Mouse (Mus musculus): Measurements from ENCODE around the gene Snx5. TPM values are rescaled to one million over a fixed set of nuclear protein-coding genes. Genes with fewer than 3 reads are reported as not detected.
A peak's percentile ranks its signal among the peaks of the same experiment; 100 is the strongest.

Gene Snx5
- polyA plus RNA-seq, 1 experiment from 2014 or later = 130 TPM

DNA sequence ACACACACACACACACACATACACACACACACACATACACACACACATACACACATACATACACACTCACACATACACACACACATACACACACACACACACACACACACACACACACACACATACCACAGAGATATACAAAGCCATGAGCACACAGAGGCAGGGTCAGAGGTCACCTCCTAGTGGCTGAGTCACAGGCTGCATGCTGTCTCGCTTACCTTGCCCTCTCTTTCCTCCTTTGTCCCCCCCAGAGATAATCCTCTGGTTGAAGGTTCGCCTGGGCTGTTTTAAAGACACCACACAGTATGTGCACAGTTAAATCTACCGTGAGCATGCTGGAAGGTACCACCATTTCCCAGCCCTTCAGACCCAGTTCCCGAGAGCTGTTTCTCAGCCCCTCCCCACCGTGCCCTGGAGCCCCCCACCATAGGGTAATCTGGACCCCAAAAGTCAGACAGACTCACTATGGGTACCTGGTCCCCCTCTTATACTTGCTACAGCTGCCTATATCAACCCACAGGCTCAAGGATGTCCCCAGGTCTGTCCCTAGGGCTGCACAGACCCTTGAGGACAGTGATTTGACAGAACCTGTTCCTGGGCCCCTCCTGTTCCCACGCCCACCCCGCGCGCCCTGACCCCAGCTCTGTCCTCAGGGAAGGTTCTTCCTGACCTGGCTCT is 56.1 kb downstream of the Snx5 start:
- Histone ChIP-seq H3K4me2 (replicated peaks) (no peak overlapping the region), H3K4me3 (no peak overlapping the region), H3K9me3 (no peaks in the 10 kb centered on the region), H3K36me3 (no peaks in the 10 kb centered on the region), H3K4me1 (peaks cover 13% of the 10 kb centered on the region; the same call in 1 of the 2 replicates), H3K27ac (no peak overlapping the region; the same call in 1 of the 2 replicates), H3K27me3 (no peaks in the 10 kb centered on the region), H3K9ac (0 out of 2 replicates have a peak overlapping the region, but pooled peaks have one; percentile 4)
- ATAC-seq (ENCODE audit: low FRiP score, low read depth) = no peak
- WGBS = 73% methylated on average over 9 of the region's 9 CpGs

DNA sequence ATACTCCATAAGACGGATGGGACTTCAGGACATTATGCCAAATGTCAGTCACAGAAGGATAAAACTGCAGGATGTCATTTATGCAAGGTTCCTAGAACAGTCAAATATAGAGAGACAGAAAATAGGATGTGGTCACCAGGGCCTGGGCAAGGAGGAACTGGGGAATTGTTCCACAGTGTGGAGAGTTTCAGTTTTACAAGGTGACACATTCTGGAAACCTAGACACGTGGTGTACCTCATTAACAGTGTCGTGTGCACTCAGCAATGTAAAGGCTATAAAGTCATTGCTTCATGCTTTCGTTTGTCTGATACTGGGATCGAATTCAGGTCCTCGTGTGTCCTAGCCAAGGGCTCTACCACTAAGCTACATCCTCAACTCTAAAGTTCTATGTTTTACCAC is 56.9 kb downstream of the Snx5 start:
- 56% methylated on average over 6 of the region's 6 CpGs for WGBS
- ATAC-seq (ENCODE audit: low FRiP score, low read depth) = no peak
- Histone ChIP-seq H3K4me1 (peaks cover 13% of the 10 kb centered on the region; the same call in 1 of the 2 replicates), H3K36me3 (no peaks in the 10 kb centered on the region), H3K4me2 (replicated peaks) (no peak overlapping the region), H3K27me3 (no peaks in the 10 kb centered on the region), H3K9ac (no peak overlapping the region), H3K9me3 (no peaks in the 10 kb centered on the region), H3K4me3 (no peak overlapping the region), H3K27ac (no peak overlapping the region)

DNA sequence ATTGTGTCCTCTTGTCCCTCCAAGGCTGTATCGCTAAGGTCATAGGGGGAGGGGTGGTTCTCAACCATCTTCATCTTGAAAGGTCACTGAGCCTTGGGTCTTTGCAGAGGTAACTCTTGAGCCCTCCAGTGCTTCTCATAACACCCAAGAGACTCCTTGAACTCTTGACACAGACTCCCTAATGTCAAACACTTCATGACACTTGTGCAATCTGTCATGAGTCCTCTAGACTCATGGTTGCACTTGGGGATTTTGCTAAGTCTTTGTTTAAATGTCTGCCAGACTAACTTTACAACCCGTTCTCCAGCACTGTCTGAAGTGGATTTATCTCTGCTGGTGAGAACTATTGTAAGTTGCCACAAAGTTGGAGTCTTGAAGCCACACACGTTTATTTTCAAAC is 61.3 kb downstream of the Snx5 start:
- no peak overlapping the region for H3K9ac ChIP-seq
- H3K27me3 ChIP-seq = no peaks in the 10 kb centered on the region
- H3K4me2 ChIP-seq (replicated peaks) = no peak overlapping the region
- no peaks in the 10 kb centered on the region for H3K9me3 ChIP-seq
- no peak overlapping the region for H3K4me3 ChIP-seq
- H3K4me1 ChIP-seq = peaks cover 3% of the 10 kb centered on the region; the same call in 1 of the 2 replicates
- no peaks in the 10 kb centered on the region for H3K36me3 ChIP-seq
- no peak for ATAC-seq (ENCODE audit: low FRiP score, low read depth)
- no peak overlapping the region for H3K27ac ChIP-seq
- 80% methylated on average over 3 of the region's 3 CpGs for whole genome bisulfite sequencing

DNA sequence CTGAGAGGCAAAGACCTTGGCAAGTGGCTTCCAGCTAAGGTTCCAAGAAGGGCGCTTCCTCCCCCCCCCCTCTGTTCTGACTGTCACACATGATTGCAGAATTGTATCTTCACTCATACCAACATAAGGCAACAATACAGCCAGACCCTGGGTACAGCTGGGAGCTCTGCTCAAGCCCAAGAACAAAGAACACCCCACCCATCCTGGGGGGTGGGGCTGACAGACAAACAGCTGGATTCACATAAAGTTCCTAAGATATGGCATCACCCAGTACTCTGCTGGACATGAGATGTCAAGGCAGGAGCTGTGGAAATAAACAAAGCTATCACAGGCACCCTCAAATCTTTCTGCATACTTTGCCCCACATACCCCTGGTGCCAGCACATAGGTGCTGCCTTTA is 63.3 kb downstream of the Snx5 start:
- no peak overlapping the region for H3K4me3 ChIP-seq
- H3K9me3 ChIP-seq = no peaks in the 10 kb centered on the region
- no peak overlapping the region for H3K9ac ChIP-seq
- H3K4me2 ChIP-seq (replicated peaks) = no peak overlapping the region
- peaks cover 8% of the 10 kb centered on the region; the same call in 1 of the 2 replicates for H3K4me1 ChIP-seq
- WGBS = 87% methylated on average over 1 of the region's 1 CpGs
- no peak overlapping the region for H3K27ac ChIP-seq
- no peaks in the 10 kb centered on the region for H3K36me3 ChIP-seq
- no peaks in the 10 kb centered on the region for H3K27me3 ChIP-seq
- ATAC-seq (ENCODE audit: low FRiP score, low read depth) = no peak

DNA sequence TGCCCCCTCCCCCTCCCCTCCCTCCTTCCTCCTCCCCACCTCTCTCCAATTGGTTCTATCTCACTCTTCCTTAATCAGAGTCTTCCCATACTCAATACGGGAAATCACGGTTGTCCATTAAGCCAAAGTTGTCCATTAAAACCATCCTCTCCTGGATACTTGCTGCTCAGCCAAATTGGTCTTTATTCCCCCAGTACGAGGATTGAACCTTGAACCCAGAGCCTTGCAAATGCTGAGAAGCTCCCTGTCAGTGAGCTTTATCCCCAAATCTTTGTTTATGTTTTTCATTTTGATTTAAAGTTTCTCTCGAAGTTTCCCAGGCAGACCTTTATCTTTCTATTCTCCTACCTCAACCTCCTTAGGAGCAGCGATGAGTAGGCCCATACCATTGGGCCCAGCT is 67.7 kb downstream of the Snx5 start:
- no peak overlapping the region for H3K9ac ChIP-seq
- no peaks in the 10 kb centered on the region for H3K9me3 ChIP-seq
- 89% methylated on average over 5 of the region's 5 CpGs for WGBS
- H3K36me3 ChIP-seq = no peaks in the 10 kb centered on the region
- peaks cover 16% of the 10 kb centered on the region for H3K4me1 ChIP-seq
- H3K4me3 ChIP-seq = no peak overlapping the region
- ATAC-seq (ENCODE audit: low FRiP score, low read depth) = no peak
- no peaks in the 10 kb centered on the region for H3K27me3 ChIP-seq
- no peak overlapping the region for H3K4me2 ChIP-seq (replicated peaks)
- H3K27ac ChIP-seq = peak overlapping the region; percentile 81; the same call in 1 of the 2 replicates

DNA sequence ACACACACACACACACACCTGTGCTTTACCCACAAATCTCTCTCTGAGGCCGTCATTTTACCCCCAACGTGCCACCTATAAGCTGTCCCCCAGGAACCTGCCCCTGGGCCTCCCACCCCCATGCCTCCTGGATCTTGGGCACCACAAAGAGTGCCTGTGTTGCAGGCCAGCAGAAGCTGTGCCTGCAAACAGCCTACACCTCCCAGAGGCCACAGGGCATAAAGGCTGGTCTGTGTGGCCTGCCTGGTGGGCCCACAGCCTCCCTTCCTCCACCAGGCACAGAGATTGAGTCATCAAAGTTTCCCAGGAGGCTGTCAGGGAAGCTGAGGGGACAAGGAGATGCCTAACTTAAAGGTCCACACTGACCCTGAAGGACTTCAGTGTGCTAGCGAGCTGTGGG is 68.1 kb downstream of the Snx5 start:
- H3K9ac ChIP-seq = no peak overlapping the region
- ATAC-seq (ENCODE audit: low FRiP score, low read depth) = peak; percentile 83
- 50% methylated on average over 3 of the region's 3 CpGs for WGBS
- H3K4me1 ChIP-seq = peaks cover 13% of the 10 kb centered on the region
- peak overlapping the region; percentile 81; the same call in 1 of the 2 replicates for H3K27ac ChIP-seq
- H3K27me3 ChIP-seq = no peaks in the 10 kb centered on the region
- no peak overlapping the region for H3K4me2 ChIP-seq (replicated peaks)
- no peak overlapping the region for H3K4me3 ChIP-seq
- no peaks in the 10 kb centered on the region for H3K36me3 ChIP-seq
- H3K9me3 ChIP-seq = no peaks in the 10 kb centered on the region

DNA sequence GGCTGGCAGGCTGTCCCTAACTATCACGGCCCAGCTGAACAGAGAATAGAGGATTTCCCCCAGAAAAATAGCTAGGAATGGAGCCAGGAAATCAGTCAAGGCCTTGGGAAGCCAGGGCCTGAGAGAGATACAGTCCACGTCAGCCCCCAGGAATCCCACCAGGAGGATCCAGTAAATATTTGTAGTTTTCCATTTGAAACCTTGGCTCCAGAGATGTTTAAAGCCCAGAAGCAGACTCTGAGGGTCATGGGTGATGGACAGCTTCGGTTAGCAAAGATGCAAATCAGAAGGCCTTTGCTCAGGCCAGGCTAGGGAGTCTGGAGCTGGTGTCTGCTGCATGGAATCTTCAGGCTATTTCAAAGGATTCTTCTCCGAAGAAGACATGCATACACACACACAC is 68.6 kb downstream of the Snx5 start:
- WGBS = 75% methylated on average over 4 of the region's 4 CpGs
- peaks cover 13% of the 10 kb centered on the region for H3K4me1 ChIP-seq
- no peak overlapping the region for H3K9ac ChIP-seq

More for the DNA sequence above, 68.6 kb downstream of the Snx5 start:
- H3K27ac ChIP-seq = peak overlapping the region; percentile 81
- H3K9me3 ChIP-seq = no peaks in the 10 kb centered on the region
- no peak overlapping the region for H3K4me3 ChIP-seq
- no peaks in the 10 kb centered on the region for H3K27me3 ChIP-seq
- no peak overlapping the region for H3K4me2 ChIP-seq (replicated peaks)
- no peak for ATAC-seq (ENCODE audit: low FRiP score, low read depth)
- H3K36me3 ChIP-seq = no peaks in the 10 kb centered on the region

Other genes starting within 250 kb of the Snx5 start
- not detected in 2 replicates for gene Banf2, start 237.8 kb downstream of the Snx5 start, polyA plus RNA-seq (2015; fragmentation: Nextera tagmentation; extraction: Ambion mirVana)
- 19.7 and 22.6 TPM in 2 replicates for gene Mgme1, start 243 bp downstream of the Snx5 start, polyA plus RNA-seq (2015; fragmentation: Nextera tagmentation; extraction: Ambion mirVana)
- 0.88 and 1.3 TPM in 2 replicates for gene Ovol2, start 61.2 kb upstream of the Snx5 start, polyA plus RNA-seq (2015; fragmentation: Nextera tagmentation; extraction: Ambion mirVana)
- 47.3 and 48.8 TPM in 2 replicates for gene Kat14, start 98.1 kb upstream of the Snx5 start, polyA plus RNA-seq (2015; fragmentation: Nextera tagmentation; extraction: Ambion mirVana)
- 5.7 TPM in 1 of 2 replicates, not detected in the other for gene Pet117, start 98.1 kb upstream of the Snx5 start, polyA plus RNA-seq (2015; fragmentation: Nextera tagmentation; extraction: Ambion mirVana)